In genomic region chr3:98932421-98932820, GRCm38 (mm10) we compare ENCODE assay signal across 27 mouse cellular contexts. TPM values are rescaled to one million over a fixed set of nuclear protein-coding genes. Genes with fewer than 3 reads are reported as not detected.
DNase-seq lines count a peak whose midpoint lies in the region; ATAC-seq and TF ChIP-seq lines count a peak whose summit lies in the region.
"Had no signal": no experiment of that assay in that cellular context is flagged by ENCODE, and none has a peak within 500 bp of the region (broad histone marks: within the 10 kb centered on the region; RNA-seq: fewer than 3 reads in every experiment).

No protein-coding gene starts in this region.

- H3K4me3 ChIP-seq in intestine, embryonic 16.5 days (ENCODE audit: low read length): no peak overlapping the region
- no peak overlapping the region for H3K4me3 ChIP-seq in intestine, embryonic 15.5 days (replicated peaks)
- H3K4me3 ChIP-seq in kidney, embryonic 14.5 days (ENCODE audit: low read length): no peak overlapping the region
- H3K4me3 ChIP-seq in stomach, postnatal 0 days (ENCODE audit: low read depth, low read length): no peak overlapping the region
- H3K4me3 ChIP-seq: forebrain, embryonic 13.5 days; neural tube, embryonic 15.5 days had no signal

- H3K27me3 ChIP-seq in intestine, embryonic 16.5 days (replicated peaks; ENCODE audit: control insufficient read depth, insufficient read depth, low read length): no peaks in the 10 kb centered on the region
- H3K27me3 ChIP-seq in intestine, embryonic 15.5 days (replicated peaks): no peaks in the 10 kb centered on the region
- H3K27me3 ChIP-seq in kidney, embryonic 14.5 days (ENCODE audit: control insufficient read depth, insufficient read depth, low read length): no peaks in the 10 kb centered on the region
- no peaks in the 10 kb centered on the region for H3K27me3 ChIP-seq in stomach, postnatal 0 days (ENCODE audit: control insufficient read depth, insufficient read depth, low read length)
- H3K27me3 ChIP-seq: CH12.LX; forebrain, embryonic 13.5 days; neural tube, embryonic 15.5 days had no signal

- peak; percentile 45; the same call in 1 of the 2 replicates for ATAC-seq in intestine, embryonic 16.5 days
- no peak for ATAC-seq in intestine, embryonic 15.5 days
- no peak for ATAC-seq in kidney, embryonic 14.5 days (ENCODE audit: low FRiP score, low TSS enrichment)
- peak; percentile 82 for ATAC-seq in stomach, postnatal 0 days (ENCODE audit: low FRiP score, low TSS enrichment)
- ATAC-seq: forebrain, embryonic 13.5 days; hindbrain, embryonic 16.5 days had no signal

- H3K4me1 ChIP-seq in intestine, embryonic 16.5 days (ENCODE audit: control insufficient read depth, insufficient read depth, low read length): peaks cover 3% of the 10 kb centered on the region; the same call in 1 of the 2 replicates
- H3K4me1 ChIP-seq in intestine, embryonic 15.5 days (replicated peaks): no peaks in the 10 kb centered on the region
- no peaks in the 10 kb centered on the region for H3K4me1 ChIP-seq in kidney, embryonic 14.5 days (ENCODE audit: control insufficient read depth, insufficient read depth, low read length)
- no peaks in the 10 kb centered on the region for H3K4me1 ChIP-seq in stomach, postnatal 0 days (replicated peaks; ENCODE audit: control insufficient read depth, insufficient read depth)
- H3K4me1 ChIP-seq: forebrain, embryonic 13.5 days had no signal

- no peak overlapping the region for H3K9ac ChIP-seq in intestine, embryonic 16.5 days (ENCODE audit: low read depth, low read length)
- H3K9ac ChIP-seq in intestine, embryonic 15.5 days: no peak overlapping the region
- H3K9ac ChIP-seq in kidney, embryonic 14.5 days (ENCODE audit: low read depth, low read length): no peak overlapping the region
- H3K9ac ChIP-seq in stomach, postnatal 0 days (ENCODE audit: low read length): no peak overlapping the region
- H3K9ac ChIP-seq: forebrain, embryonic 13.5 days; neural tube, embryonic 15.5 days had no signal

- no peak overlapping the region for H3K4me2 ChIP-seq in intestine, embryonic 16.5 days (ENCODE audit: low read depth, low read length)
- H3K4me2 ChIP-seq in intestine, embryonic 15.5 days (replicated peaks): no peak overlapping the region
- H3K4me2 ChIP-seq in kidney, embryonic 14.5 days (replicated peaks; ENCODE audit: low read depth, low read length): no peak overlapping the region
- no peak overlapping the region for H3K4me2 ChIP-seq in stomach, postnatal 0 days (replicated peaks; ENCODE audit: low read depth)
- H3K4me2 ChIP-seq: forebrain, embryonic 13.5 days; neural tube, embryonic 15.5 days had no signal

- no peaks in the 10 kb centered on the region for H3K36me3 ChIP-seq in intestine, embryonic 16.5 days (ENCODE audit: control insufficient read depth, insufficient read depth, low read length)
- H3K36me3 ChIP-seq in intestine, embryonic 15.5 days: no peaks in the 10 kb centered on the region
- no peaks in the 10 kb centered on the region for H3K36me3 ChIP-seq in kidney, embryonic 14.5 days (ENCODE audit: control insufficient read depth, insufficient read depth, low read length)
- H3K36me3 ChIP-seq in stomach, postnatal 0 days (ENCODE audit: control insufficient read depth, insufficient read depth, low read length): no peaks in the 10 kb centered on the region
- H3K36me3 ChIP-seq: neural tube, embryonic 15.5 days had no signal

- no peak for TF ChIP-seq EP300 in stomach, postnatal 0 days (optimal IDR thresholded peaks at IDR 0.05)

- no peak overlapping the region for H3K27ac ChIP-seq in intestine, embryonic 16.5 days (ENCODE audit: low read length)
- H3K27ac ChIP-seq in intestine, embryonic 15.5 days: no peak overlapping the region
- H3K27ac ChIP-seq in kidney, embryonic 14.5 days (ENCODE audit: low read depth, low read length): no peak overlapping the region
- H3K27ac ChIP-seq in stomach, postnatal 0 days (replicated peaks): no peak overlapping the region
- H3K27ac ChIP-seq: forebrain, embryonic 13.5 days; macrophage; neural tube, embryonic 15.5 days had no signal

- no peak for TF ChIP-seq CTCF in stomach, postnatal 0 days (IDR thresholded peaks at IDR 0.05; ENCODE audit: low read depth)

- peak; percentile 18 for DNase-seq in kidney, postnatal 14 days
- peak; percentile 32 for DNase-seq in Muller cell, postnatal 12 days (ENCODE audit: inconsistent ontology term)
- no peak for DNase-seq in stomach, postnatal 0 days (ENCODE audit: low spot score)
- no peak for DNase-seq in cerebellum, adult 11 months
- DNase-seq: cerebellum, adult 8-10 months; cerebellum, postnatal 25 days; gastrocnemius, postnatal 14 days; heart, postnatal 14 days; layer of hippocampus, postnatal 36 days; left cerebral cortex, postnatal 4 days; lung, adult 2 months; lung, postnatal 10 days; midbrain, embryonic 14.5 days; retina, postnatal 1 day; right cerebral cortex, postnatal 14 days had no signal

- H3K9me3 ChIP-seq in intestine, embryonic 16.5 days (ENCODE audit: control insufficient read depth, low read length): no peaks in the 10 kb centered on the region
- no peaks in the 10 kb centered on the region for H3K9me3 ChIP-seq in intestine, embryonic 15.5 days
- no peaks in the 10 kb centered on the region for H3K9me3 ChIP-seq in kidney, embryonic 14.5 days (ENCODE audit: control insufficient read depth, low read length)
- no peaks in the 10 kb centered on the region for H3K9me3 ChIP-seq in stomach, postnatal 0 days (ENCODE audit: control insufficient read depth, low read length)
- H3K9me3 ChIP-seq: forebrain, embryonic 13.5 days; neural tube, embryonic 15.5 days had no signal

RNA-seq across cellular contexts. Expression of gene Hao2, which starts 39.4 kb away (rescaled TPM):
- polyA plus RNA-seq in intestine, embryonic 16.5 days (2015; fragmentation: Nextera tagmentation; extraction: Ambion mirVana): 64.9 and 77.4 TPM in 2 replicates
- polyA plus RNA-seq in intestine, embryonic 15.5 days (2015; fragmentation: Nextera tagmentation; extraction: Ambion mirVana): 34.3 and 37.1 TPM in 2 replicates
- 8.7 and 13.3 TPM in 2 replicates for polyA plus RNA-seq in kidney, embryonic 14.5 days (2014; fragmentation: Nextera tagmentation; extraction: Ambion mirVana)
- not detected in 2 replicates for polyA plus RNA-seq in stomach, postnatal 0 days (2015; fragmentation: Nextera tagmentation; extraction: Ambion mirVana)
- polyA plus RNA-seq: C2C12; embryonic facial prominence, embryonic 11.5 days; heart, embryonic 14.5 days; hindbrain, embryonic 11.5 days; hindbrain, embryonic 16.5 days; lung, adult 2 months; macrophage; midbrain, embryonic 14.5 days had no signal

Comparison
In these comparisons a context has a peak if more than half of its experiments do, and no peak if none do; other contexts are left out.
1. ATAC-seq: peak in intestine, embryonic 16.5 days (single experiment) and stomach, postnatal 0 days (single experiment); none in intestine, embryonic 15.5 days (single experiment) and kidney, embryonic 14.5 days (single experiment).
2. DNase-seq: peak in kidney, postnatal 14 days (single experiment) and Muller cell, postnatal 12 days (single experiment); none in stomach, postnatal 0 days (single experiment) and cerebellum, adult 11 months (single experiment).